Mouse (Mus musculus): Measurements from ENCODE around the gene Pld3. TPM values are rescaled to one million over a fixed set of nuclear protein-coding genes. Genes with fewer than 3 reads are reported as not detected.

Gene Pld3
- polyA plus RNA-seq, 1 experiment from 2014 or later, result 53.2 TPM

Other genes with a start within 250 kb of the Pld3 start
- gene Ltbp4, start 215.5 kb downstream of the Pld3 start, polyA plus RNA-seq (2014; fragmentation: Nextera tagmentation; extraction: Ambion mirVana), result 10.8 and 14.0 TPM in 2 replicates
- gene Shkbp1, start 197.2 kb downstream of the Pld3 start, polyA plus RNA-seq (2014; fragmentation: Nextera tagmentation; extraction: Ambion mirVana), result 46.5 and 50.9 TPM in 2 replicates
- 0.52 TPM in 1 of 2 replicates, not detected in the other for gene Gm20479, start 195.8 kb downstream of the Pld3 start, polyA plus RNA-seq (2014; fragmentation: Nextera tagmentation; extraction: Ambion mirVana)
- 0.15 and 0.27 TPM in 2 replicates for gene Sptbn4, start 105.5 kb downstream of the Pld3 start, polyA plus RNA-seq (2014; fragmentation: Nextera tagmentation; extraction: Ambion mirVana)
- 29.0 and 30.5 TPM in 2 replicates for gene Blvrb, start 105.2 kb downstream of the Pld3 start, polyA plus RNA-seq (2014; fragmentation: Nextera tagmentation; extraction: Ambion mirVana)
- 25.9 and 29.3 TPM in 2 replicates for gene Sertad3, start 79.5 kb downstream of the Pld3 start, polyA plus RNA-seq (2014; fragmentation: Nextera tagmentation; extraction: Ambion mirVana)
- gene Sertad1, start 66.3 kb downstream of the Pld3 start, polyA plus RNA-seq (2014; fragmentation: Nextera tagmentation; extraction: Ambion mirVana), result 29.0 and 31.5 TPM in 2 replicates
- 1.5 and 2.1 TPM in 2 replicates for gene Prx, start 53.9 kb downstream of the Pld3 start, polyA plus RNA-seq (2014; fragmentation: Nextera tagmentation; extraction: Ambion mirVana)
- gene Hipk4, start 30.0 kb downstream of the Pld3 start, polyA plus RNA-seq (2014; fragmentation: Nextera tagmentation; extraction: Ambion mirVana), result 0.45 and 0.72 TPM in 2 replicates
- 32.1 and 32.4 TPM in 2 replicates for gene 2310022A10Rik, start within 50 bp of the Pld3 start, polyA plus RNA-seq (2014; fragmentation: Nextera tagmentation; extraction: Ambion mirVana)
- 83.9 and 85.7 TPM in 2 replicates for gene Akt2, start 38.3 kb upstream of the Pld3 start, polyA plus RNA-seq (2014; fragmentation: Nextera tagmentation; extraction: Ambion mirVana)
- 0.15 and 0.34 TPM in 2 replicates for gene Ttc9b, start 100.7 kb upstream of the Pld3 start, polyA plus RNA-seq (2014; fragmentation: Nextera tagmentation; extraction: Ambion mirVana)
- 6.8 and 8.6 TPM in 2 replicates for gene Map3k10, start 121.4 kb upstream of the Pld3 start, polyA plus RNA-seq (2014; fragmentation: Nextera tagmentation; extraction: Ambion mirVana)
- 2.8 and 3.1 TPM in 2 replicates for gene Zfp607b, start 136.1 kb upstream of the Pld3 start, polyA plus RNA-seq (2014; fragmentation: Nextera tagmentation; extraction: Ambion mirVana)
- 45.6 and 49.9 TPM in 2 replicates for gene Zfp60, start 178.2 kb upstream of the Pld3 start, polyA plus RNA-seq (2014; fragmentation: Nextera tagmentation; extraction: Ambion mirVana)

Data from limb, embryonic 11.5 days (tissue).